Mouse (Mus musculus) 3134 (cell line): Measurements from ENCODE around the gene Celf2.

Experiments
- DNase-seq: peaks from one replicate; pipeline ENCODE4 v3.0.0-alpha.2; 2011; ENCODE audit warnings: low spot score; ENCODE audit not compliant: insufficient read length; ENCODE audit errors: extremely low read depth

Gene Celf2

DNA sequence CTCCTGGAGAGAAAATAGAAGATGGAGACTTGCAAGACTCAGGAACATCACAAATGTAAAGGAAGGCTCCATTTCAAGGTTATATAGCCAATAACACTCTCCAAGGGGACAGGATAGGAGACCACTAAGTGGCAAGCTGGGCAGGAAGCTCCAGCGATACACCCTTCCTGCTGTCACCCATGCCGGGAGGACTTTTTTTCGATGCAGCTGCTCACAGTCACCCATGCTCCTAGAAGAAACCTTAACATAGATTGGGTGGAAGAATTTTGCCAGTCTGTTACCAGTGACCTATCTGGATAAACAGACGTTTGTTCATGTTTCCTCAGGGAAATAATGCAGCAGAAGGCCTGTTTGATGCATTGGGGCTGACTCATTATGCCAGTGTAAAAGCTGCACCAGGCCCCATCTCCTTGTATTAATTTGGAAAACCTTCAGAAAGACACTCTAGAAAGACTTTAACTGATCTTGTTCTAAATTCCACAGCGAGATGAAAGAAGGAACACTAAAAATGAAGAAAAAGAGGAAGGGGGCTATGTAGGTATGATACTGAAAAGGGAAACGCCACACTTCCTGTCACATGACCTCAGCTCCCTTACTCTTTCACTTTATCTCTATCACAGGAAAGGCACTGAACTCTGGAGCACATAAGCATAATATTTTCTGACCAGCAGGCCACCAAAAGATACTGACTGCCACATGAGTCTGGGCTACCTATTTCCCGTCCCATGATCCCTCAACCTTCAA, 798.5 kb downstream of the Celf2 start:
- no peak for DNase-seq

DNA sequence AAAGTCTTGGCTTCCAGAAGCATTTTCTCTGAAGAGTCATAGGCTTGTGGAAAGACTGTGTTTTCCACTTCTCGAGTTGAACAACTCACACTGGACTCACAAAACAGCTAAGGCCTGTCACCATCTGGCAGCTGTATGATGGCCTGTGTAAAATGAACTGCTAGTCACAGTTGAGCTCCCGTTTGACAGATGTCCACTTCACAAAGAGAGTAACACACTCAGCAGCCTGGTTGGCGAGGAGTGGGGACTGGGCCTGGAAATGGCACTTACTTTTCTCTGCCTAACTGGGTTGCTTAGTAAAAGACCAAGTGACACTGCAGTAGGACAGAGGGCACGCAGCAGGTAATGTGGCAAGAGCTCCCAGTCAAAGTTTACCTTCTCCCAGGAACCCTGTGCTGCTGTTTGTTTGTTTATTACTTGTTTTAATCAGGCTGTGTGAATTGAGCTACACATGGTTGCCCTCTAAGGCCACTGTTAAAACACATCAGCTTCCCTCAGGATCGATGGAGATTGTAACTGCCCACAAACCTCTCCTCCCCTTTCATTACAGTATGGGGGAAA, 801.3 kb downstream of the Celf2 start:
- DNase-seq: no peak

DNA sequence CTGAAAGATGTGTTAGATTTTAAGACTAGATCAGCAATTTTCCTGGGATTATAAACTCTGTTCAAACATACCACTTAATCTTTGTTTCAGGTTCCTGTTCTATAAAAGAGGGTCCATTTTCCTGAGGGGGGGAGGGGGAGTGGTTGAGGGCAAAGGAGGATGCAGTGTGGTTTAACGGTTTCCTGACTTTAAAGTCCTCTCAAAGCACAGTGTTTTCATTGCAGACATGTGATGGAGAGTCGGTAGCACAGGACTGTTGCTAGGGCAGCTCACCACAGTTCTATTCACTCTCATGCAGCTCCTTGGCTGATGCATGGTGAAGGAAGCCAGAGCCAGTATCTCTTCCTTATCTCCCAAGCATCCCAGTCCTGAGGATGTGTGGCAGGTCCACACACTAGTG, 802.1 kb downstream of the Celf2 start:
- no peak for DNase-seq

DNA sequence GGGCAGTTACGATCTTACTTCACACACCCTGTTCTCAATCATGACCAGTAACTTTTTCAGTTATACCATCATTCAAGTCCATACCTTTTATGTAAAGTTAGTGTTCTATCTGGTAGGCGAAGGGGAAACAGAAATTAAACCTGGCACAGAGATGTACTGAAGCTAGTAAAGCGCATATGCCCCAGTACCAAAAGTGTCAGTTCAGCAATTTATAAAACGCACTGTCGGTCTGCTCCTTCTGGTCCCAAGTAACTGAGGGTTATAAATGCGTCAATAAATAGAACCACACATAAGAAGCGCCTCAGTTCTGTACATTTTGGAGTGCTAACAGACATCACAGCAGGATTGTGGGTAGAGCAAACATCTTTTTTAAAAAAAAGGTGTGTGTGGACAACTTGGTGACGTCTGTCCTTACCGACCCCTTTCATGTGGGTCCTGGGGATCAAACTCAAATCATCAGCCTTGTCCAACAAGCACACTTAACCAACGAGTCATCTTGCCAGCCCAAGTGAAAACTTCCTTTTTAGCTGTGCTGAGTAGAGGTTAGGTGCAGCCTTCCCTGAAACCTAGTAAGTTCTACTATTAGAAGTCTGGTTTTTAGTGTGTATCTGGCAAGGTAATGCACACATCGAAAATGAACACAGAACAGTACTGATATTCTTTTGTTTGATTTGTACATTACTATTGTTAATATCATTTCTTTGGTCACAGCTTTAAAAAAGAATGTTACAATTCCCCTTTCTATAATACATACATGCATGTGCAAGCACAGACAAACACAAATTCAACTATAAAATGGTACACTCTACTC, 803.2 kb downstream of the Celf2 start:
- DNase-seq: no peak

DNA sequence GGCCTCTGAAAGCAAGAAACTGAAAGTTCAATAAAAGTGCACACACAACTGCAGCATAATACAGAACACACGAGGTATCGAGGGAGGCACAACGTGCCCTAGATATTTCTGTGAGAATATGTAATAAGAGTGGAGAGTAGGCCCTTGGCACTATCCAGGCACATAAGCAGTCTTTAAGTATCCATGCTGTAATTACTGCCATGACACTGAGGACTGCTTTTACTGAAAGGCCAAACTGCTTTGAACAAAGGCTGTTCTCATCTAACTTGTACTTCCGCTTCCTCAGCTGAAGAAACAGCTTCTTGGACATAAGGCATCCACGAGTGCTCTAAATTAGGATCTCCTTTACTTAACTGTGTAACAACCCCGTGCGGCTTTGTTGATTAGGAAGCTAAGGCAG, 803.9 kb downstream of the Celf2 start:
- DNase-seq: no peak

DNA sequence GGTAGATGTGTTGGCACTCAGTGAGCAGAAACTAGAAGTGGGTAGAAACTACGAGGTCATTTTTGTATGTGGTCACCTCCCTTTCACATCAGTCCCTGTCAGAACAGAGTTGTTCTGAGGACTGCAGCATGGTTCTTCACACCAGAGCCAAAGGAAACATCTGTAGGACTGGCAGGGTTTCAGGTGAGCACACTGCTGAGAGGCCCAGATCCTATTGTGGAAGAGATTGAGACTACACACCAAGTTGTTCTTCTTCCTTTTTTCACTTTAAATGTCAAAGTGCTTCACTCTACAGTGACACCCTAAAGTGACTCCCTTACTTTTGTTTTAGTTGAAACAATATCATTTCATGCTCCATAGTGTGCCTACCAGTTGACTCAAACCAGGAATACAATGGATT, 804.6 kb downstream of the Celf2 start:
- DNase-seq: no peak

DNA sequence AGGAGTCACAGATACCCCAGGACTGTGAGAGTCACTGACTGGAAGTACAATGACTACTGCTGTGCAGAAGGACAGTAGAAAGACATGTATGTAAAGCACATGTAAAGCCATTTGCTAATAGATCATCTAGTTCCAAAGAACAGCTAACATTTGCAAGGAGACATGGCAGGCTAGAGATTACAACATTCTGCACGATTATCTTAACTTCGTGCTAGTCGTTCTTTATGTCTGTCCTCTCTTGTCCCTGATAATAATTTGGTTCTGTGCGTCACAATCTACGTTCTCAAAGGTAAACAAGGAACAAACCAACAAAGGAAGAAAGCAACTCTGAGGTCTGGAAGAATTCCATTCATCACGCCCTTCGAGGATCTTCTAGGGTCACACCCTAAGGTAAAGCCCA, 805.0 kb downstream of the Celf2 start:
- no peak for DNase-seq

DNA sequence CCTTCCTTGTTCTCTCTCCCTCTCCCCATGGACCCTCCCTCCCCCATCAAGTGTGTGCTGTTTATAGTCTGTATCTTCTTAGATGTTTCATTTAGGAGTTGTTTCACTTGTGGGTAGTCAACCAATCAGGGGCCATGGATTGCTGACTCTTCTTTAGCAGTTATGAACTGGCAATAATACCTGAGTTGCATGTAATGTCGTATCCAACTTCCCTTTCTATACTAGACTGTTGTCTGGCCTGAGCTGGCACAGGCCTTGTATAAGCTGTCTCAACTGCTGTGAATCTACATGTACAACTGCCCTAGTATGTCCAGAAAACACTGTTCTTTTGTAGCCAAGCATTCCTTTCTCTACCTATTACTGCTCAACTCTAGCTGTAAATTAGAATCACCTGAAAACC, 813.0 kb downstream of the Celf2 start:
- no peak for DNase-seq

DNA sequence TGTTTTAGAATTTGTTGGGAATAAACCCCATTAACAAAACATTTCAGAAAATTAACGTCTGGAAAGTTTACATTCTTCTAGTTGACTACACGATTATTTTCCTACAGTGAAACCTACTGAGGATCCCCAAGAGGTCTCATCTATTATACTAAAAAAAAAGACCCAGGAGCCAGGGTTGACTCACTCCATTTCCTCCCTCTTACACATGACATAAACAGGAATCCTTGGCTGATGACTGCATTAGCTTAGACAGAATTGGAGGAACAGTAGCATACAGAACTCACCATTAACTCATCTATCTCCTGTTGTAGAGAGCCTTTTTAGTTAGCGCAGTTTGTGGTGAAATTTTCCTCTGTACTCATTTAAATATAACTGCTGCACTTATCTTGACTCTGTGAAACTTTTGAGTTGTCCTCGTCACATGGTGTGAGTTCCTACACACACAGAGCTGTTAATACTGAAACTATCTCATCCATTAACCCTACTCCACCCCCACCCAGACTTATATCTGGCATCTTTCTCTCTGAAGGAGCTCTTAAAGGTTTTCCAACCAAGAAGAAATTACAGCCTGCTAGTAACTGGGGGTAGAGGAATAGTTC, 813.9 kb downstream of the Celf2 start:
- DNase-seq: no peak

DNA sequence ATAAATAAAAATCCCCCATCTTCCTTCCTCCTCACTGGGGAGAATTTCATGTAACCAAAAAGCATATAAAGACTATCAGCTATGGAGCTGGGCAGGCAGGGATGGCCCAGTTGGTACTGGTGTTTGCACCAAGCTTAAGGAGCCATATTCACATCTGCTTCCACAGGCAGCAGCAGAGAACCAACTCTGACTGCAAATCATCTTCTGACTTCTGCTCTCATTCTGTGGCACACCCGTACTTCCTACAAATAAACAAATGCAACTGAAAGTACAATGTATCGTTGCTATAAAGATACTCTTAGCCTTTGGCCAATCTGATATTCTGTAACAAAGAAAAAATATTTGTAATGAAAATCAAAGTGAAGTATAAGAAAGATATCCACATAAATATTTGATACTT, 819.7 kb downstream of the Celf2 start:
- DNase-seq: no peak

DNA sequence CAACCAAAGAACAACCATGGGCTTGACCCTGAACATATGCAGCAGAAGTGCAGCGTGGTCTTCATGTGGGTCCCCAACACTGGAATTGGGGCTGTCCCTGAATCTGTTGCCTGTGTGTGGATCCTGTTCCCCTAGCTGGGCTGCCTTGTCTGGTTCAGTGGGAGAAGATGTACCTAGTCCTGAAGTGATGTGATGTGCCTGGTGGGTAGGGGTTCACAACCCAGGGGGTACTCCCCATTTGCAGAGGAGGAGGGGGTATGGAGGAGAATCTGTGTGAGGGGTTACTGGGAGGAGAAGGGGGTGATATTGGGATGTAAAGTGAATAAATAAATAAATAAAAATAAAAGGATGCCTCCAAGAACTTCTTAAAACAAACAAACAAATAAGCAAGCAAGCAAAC, 831.1 kb downstream of the Celf2 start:
- no peak for DNase-seq

DNA sequence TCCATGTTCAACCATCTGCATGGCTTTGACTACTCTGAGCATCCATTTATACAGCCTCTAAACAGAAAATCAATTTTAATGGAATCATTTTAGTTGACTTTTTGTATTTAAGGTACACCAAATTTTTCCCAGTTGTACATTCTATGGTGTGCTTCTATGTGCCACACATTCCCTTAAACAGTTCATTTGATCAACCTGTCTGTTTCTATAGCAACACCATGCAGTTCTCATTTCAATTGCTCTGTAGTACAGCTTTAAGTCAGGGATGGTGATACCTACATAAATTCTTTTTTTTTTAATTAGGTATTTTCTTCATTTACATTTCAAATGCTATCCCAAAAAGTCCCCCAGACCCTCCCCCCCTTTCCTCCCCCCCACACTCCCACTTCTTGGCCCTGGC, 831.9 kb downstream of the Celf2 start:
- no peak for DNase-seq

DNA sequence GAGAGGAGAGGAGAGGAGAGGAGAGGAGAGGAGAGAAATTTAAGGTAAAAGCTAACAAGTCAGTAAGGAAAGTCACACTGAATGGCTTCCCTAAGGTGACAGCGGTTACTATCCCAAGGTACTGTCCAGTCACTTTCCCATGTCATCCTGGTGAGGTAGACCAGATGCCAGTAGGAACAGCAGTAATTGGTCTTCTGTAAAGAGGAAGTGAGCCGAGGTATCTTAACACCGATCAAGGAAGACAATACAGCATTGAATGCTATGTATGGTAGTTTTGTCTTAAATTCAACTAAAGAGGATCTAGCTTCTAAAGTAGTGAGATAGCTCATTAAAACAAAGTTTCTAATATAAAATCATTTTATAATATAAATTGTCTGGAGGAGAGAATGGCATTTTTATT, 835.0 kb downstream of the Celf2 start:
- DNase-seq: no peak

DNA sequence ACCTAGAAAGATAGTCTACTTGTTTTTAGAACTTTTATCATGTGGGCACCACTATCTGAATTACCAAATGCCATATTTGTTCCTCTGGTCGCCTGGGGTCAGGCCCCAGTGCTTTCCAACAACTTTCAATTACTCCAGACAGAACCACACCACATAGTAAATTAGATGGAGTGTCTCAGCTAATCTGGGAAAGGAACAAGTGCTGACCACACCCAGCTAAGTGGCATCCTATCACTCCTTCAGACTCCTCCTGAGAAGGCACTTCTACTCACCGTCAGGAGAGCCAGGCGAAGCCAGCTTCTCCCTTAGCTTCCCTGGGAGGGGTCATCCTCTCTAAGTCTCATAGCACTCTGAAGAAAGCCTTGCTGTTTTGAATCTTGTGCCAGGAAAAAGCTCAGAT, 835.9 kb downstream of the Celf2 start:
- DNase-seq: no peak

DNA sequence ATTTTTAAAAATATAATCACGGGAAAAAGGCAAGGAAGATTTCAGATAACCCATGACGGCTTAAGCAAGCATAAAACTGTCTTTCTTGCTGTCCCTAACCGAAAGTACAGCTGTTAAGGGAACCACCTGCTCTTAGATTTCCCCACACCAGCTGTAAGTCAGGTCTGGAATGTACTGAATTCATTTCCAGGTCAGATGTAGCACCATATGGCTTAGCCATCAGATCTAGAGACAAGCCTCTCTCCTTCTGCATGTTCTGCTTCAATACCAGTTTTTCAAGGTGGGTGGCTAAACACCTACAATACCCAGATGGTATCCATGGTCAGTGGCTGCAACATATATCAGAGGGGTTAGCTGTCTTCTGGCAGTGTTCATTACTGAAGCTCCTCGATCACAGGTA, 841.8 kb downstream of the Celf2 start:
- DNase-seq: no peak

DNA sequence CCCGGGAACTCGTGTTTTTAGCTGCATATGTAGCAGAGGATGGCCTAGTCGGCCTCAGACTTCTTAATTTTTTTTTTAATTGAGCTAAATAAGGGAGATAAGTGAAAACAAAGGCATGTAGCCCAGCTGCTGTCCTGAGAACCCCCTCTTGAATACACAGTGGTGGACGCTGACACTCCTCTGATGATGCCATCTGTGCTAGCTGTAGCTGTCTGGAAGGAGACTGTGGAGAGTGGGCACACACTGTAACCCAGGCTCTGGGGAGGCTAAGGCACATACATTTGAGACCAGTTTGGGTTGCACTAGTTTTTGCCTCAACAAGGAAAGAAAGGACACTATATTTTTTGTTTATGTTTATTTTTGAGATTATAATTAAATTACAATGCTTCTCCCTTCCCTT, 849.5 kb downstream of the Celf2 start:
- DNase-seq: no peak

DNA sequence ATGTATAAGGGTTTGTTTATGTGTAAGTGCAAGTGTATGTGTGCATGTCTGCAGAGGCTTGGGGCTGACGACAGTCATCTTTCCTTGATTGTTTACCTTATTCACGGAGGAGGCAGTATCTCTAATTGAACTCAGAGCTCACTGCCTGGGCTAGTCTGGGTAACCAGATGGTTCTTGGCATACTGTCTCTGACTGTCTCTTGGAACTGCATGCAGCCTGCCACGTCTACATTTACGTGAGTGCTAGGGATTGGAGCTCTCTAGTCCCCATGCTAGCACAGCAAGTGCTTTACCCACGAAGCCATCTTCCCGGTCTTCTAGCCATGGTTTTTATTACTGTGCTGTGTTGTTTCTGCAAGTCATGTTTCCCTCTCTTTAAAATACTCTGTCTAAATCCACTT, 855.6 kb downstream of the Celf2 start:
- no peak for DNase-seq

DNA sequence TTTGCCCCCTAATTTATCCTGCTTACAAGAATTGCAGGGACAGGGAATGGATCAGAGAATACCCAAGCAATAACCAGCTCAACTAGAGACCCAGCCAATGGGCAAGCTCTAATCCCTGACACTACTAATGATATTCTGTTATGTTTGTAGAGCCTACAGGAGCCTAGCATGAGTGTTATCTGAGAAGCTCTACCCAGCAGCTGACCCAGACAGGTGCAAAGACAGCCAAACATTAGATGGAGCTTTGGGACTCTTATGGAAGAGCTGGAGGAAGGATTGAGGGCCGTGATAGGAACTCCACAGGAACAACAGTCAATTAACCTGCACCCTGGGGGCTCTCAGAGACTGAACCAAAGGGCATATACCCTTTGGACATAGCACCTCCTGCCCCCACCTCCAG, 857.7 kb downstream of the Celf2 start:
- no peak for DNase-seq

DNA sequence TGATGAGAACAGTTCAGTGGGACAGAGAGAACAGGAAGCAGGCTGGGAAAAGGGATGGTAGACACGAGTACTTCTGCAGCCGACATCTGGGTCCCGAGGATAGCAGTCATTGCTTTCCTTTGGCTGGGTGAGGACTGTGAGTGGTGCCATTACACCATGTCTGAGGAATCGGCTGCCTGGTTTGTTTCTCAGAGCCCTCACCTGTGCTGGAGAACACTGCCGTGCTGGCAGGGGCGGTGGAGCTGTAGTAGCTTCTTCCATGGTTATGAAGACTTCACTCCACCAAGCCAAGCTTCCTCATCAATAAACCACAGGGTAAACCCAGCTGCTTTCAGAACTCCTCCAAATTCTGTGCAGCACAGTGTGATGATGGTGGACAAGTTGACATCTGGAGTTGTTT, 860.5 kb downstream of the Celf2 start:
- DNase-seq: no peak

DNA sequence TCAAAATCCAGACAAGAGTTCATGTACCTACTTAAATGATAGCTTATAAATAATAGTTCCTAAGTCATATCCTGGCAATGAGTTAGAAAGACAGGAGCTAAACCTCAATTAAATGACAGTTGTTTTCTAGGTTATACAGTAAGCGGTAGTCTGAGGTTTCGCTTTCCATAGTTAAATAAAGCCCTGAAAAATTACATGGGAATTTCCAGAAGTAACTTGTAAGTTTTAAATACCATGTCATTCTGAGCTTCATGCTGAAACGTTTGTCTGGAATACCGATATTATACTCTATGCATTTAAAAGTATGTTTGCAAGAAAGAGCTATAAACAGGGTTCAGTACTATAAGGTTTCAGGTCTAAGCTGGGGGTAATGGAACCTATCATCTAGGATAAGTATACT, 862.3 kb downstream of the Celf2 start:
- no peak for DNase-seq

DNA sequence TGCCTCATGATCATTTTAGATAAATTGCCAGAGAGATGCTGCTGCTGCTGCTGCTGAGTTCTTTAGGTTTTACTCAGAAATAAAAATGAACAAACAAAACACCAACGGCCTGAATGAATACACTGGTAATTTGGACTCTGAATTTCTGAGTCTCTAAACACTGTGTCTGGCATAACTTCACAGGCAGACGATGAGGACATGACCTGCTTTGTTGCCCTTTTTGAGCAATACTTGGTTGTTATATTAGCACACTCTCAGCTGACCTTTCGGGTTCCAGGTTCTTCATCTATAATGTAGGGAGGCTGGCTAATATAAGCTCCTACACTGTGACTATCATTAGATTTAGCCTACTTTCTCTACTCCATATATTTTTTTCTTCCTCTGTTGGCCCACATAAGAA, 863.0 kb downstream of the Celf2 start:
- no peak for DNase-seq
